Mouse (Mus musculus) heart, postnatal 4 days (tissue): ENCODE results near the gene Gm17651. TPM values are rescaled to one million over a fixed set of nuclear protein-coding genes. Genes with fewer than 3 reads are reported as not detected.
A peak's percentile ranks its signal among the peaks of the same experiment; 100 is the strongest.

Source experiments
- DNase-seq: peaks from one replicate; pipeline ENCODE4 v3.0.0; 2021
- total RNA-seq, 2 experiments: library from RNA; stranded (reverse); gene quantifications; 2 replicates each; pipeline ENCODE4 v1.2.3; 2021

Gm17651 gene
- total RNA-seq, 2 experiments from 2014 or later: not detected

GRCm38 (mm10) chr3:97678416-97678815 lies 3.9 kb upstream of the Gm17651 start:
- no peak for DNase-seq

- no peak for DNase-seq
Measured at GRCm38 (mm10) chr3:97676126-97676525, 1.6 kb upstream of the Gm17651 start.

GRCm38 (mm10) chr3:97667093-97667675 lies 7.3 kb downstream of the Gm17651 start:
- DNase-seq: no peak

- DNase-seq: no peak
Measured at GRCm38 (mm10) chr3:97666154-97666553, 8.3 kb downstream of the Gm17651 start.

- no peak for DNase-seq
Measured at GRCm38 (mm10) chr3:97665525-97665924, 9.0 kb downstream of the Gm17651 start.

- no peak for DNase-seq
Measured at GRCm38 (mm10) chr3:97661206-97661605, 13.3 kb downstream of the Gm17651 start.

GRCm38 (mm10) chr3:97659746-97660145 lies 14.7 kb downstream of the Gm17651 start:
- no peak for DNase-seq

GRCm38 (mm10) chr3:97658426-97659193 lies 15.9 kb downstream of the Gm17651 start:
- DNase-seq: no peak

GRCm38 (mm10) chr3:97657655-97658411 lies 16.7 kb downstream of the Gm17651 start, which contains the start of gene Prkab2:
Gene Prkab2, plus strand, starts transcription at chr3:97658193.
- peak; percentile 100 for DNase-seq

GRCm38 (mm10) chr3:97654901-97655300 lies 19.6 kb downstream of the Gm17651 start:
- peak; percentile 64 for DNase-seq

- no peak for DNase-seq
Measured at GRCm38 (mm10) chr3:97653781-97654180, 20.7 kb downstream of the Gm17651 start.

GRCm38 (mm10) chr3:97651604-97652003 lies 22.9 kb downstream of the Gm17651 start:
- peak; percentile 38 for DNase-seq

GRCm38 (mm10) chr3:97649469-97649868 lies 25.0 kb downstream of the Gm17651 start:
- no peak for DNase-seq

- no peak for DNase-seq
Measured at GRCm38 (mm10) chr3:97649022-97649421, 25.5 kb downstream of the Gm17651 start.

- DNase-seq: no peak
Measured at GRCm38 (mm10) chr3:97648518-97648917, 26.0 kb downstream of the Gm17651 start.

GRCm38 (mm10) chr3:97642001-97642400 lies 32.5 kb downstream of the Gm17651 start:
- no peak for DNase-seq

GRCm38 (mm10) chr3:97641396-97641795 lies 33.1 kb downstream of the Gm17651 start:
- no peak for DNase-seq

- DNase-seq: peak; percentile 76
Measured at GRCm38 (mm10) chr3:97634288-97634761, 40.2 kb downstream of the Gm17651 start.

GRCm38 (mm10) chr3:97633456-97633855 lies 41.0 kb downstream of the Gm17651 start:
- DNase-seq: no peak

- no peak for DNase-seq
Measured at GRCm38 (mm10) chr3:97631258-97631860, 43.1 kb downstream of the Gm17651 start.

- no peak for DNase-seq
Measured at GRCm38 (mm10) chr3:97630746-97631145, 43.7 kb downstream of the Gm17651 start.

- DNase-seq: no peak
Measured at GRCm38 (mm10) chr3:97629941-97630340, 44.6 kb downstream of the Gm17651 start.
